Mouse (Mus musculus): ENCODE results near the gene Klhl35. TPM values are rescaled to one million over a fixed set of nuclear protein-coding genes. Genes with fewer than 3 reads are reported as not detected.

The Klhl35 gene
- 1.4 TPM in 1 of 2 replicates, not detected in the other for total RNA-seq (2023)

GRCm38 (mm10) chr7:99465811-99466210 is at the start of gene Klhl35:
Gene Klhl35, plus strand, starts transcription at chr7:99466004.

GRCm38 (mm10) chr7:99483271-99483923 is 17.6 kb downstream of the Klhl35 start, which contains the start of gene Rps3:
Gene Rps3, minus strand, starts transcription at chr7:99483738.

Other genes with a start within 250 kb of the Klhl35 start
- 12.1 and 13.9 TPM in 2 replicates for gene Mogat2, start 227.4 kb upstream of the Klhl35 start, total RNA-seq (2023)
- gene Map6, start 198.6 kb upstream of the Klhl35 start, total RNA-seq (2023), result 3.2 and 3.8 TPM in 2 replicates
- gene Serpinh1, start 112.8 kb upstream of the Klhl35 start, total RNA-seq (2023), result 2.8 and 3.5 TPM in 2 replicates
- 1.1 and 1.2 TPM in 2 replicates for gene Gdpd5, start 84.6 kb upstream of the Klhl35 start, total RNA-seq (2023)
- 304 and 344 TPM in 2 replicates for gene Rps3, start 17.7 kb downstream of the Klhl35 start, total RNA-seq (2023)
- gene Arrb1, start 69.5 kb downstream of the Klhl35 start, total RNA-seq (2023), result 142 and 180 TPM in 2 replicates
- not detected in 2 replicates for gene Tpbgl, start 161.1 kb downstream of the Klhl35 start, total RNA-seq (2023)
- gene Slco2b1, start 245.3 kb downstream of the Klhl35 start, total RNA-seq (2023), result not detected in 2 replicates